Mouse (Mus musculus): ENCODE measurements around the gene Atad2b. TPM values are rescaled to one million over a fixed set of nuclear protein-coding genes. Genes with fewer than 3 reads are reported as not detected.

The Atad2b gene
- polyA plus RNA-seq, 1 experiment from 2014 or later, result 21.8 TPM

GRCm38 (mm10) chr12:4917805-4918591 is 845 bp downstream of the Atad2b start:
- peak; percentile 74 for ATAC-seq (ENCODE audit: low FRiP score, low TSS enrichment)
- Histone ChIP-seq H3K9ac (ENCODE audit: low read depth, low read length) (peak overlapping the region; percentile 99), H3K9me3 (ENCODE audit: control insufficient read depth, low read length) (no peaks in the 10 kb centered on the region), H3K36me3 (ENCODE audit: control insufficient read depth, insufficient read depth, low read length) (no peaks in the 10 kb centered on the region), H3K27me3 (ENCODE audit: control insufficient read depth, insufficient read depth, low read length) (no peaks in the 10 kb centered on the region), H3K4me1 (ENCODE audit: control insufficient read depth, insufficient read depth, low read length) (no peaks in the 10 kb centered on the region), H3K4me3 (ENCODE audit: low read length) (peak overlapping the region; percentile 66), H3K27ac (ENCODE audit: low read depth, low read length) (peak overlapping the region; percentile 96), H3K4me2 (replicated peaks; ENCODE audit: low read depth, low read length) (peak overlapping the region; percentile 67)
- WGBS, result under 1% methylated on average over 42 of the region's 48 CpGs

GRCm38 (mm10) chr12:4928197-4928596 is 11.0 kb downstream of the Atad2b start:
- Histone ChIP-seq H3K27ac (ENCODE audit: low read depth, low read length) (no peak overlapping the region), H3K4me1 (ENCODE audit: control insufficient read depth, insufficient read depth, low read length) (no peaks in the 10 kb centered on the region), H3K4me2 (replicated peaks; ENCODE audit: low read depth, low read length) (no peak overlapping the region), H3K9me3 (ENCODE audit: control insufficient read depth, low read length) (no peaks in the 10 kb centered on the region), H3K27me3 (ENCODE audit: control insufficient read depth, insufficient read depth, low read length) (no peaks in the 10 kb centered on the region), H3K4me3 (ENCODE audit: low read length) (no peak overlapping the region), H3K36me3 (ENCODE audit: control insufficient read depth, insufficient read depth, low read length) (no peaks in the 10 kb centered on the region), H3K9ac (ENCODE audit: low read depth, low read length) (no peak overlapping the region)
- WGBS, result 92% methylated on average over 2 of the region's 2 CpGs
- no peak for ATAC-seq (ENCODE audit: low FRiP score, low TSS enrichment)

GRCm38 (mm10) chr12:4930820-4931548 is 13.8 kb downstream of the Atad2b start:
- ATAC-seq (ENCODE audit: low FRiP score, low TSS enrichment), result no peak
- Histone ChIP-seq H3K9ac (ENCODE audit: low read depth, low read length) (no peak overlapping the region), H3K27me3 (ENCODE audit: control insufficient read depth, insufficient read depth, low read length) (no peaks in the 10 kb centered on the region), H3K4me3 (ENCODE audit: low read length) (no peak overlapping the region), H3K4me2 (replicated peaks; ENCODE audit: low read depth, low read length) (no peak overlapping the region), H3K9me3 (ENCODE audit: control insufficient read depth, low read length) (no peaks in the 10 kb centered on the region), H3K4me1 (ENCODE audit: control insufficient read depth, insufficient read depth, low read length) (no peaks in the 10 kb centered on the region), H3K27ac (ENCODE audit: low read depth, low read length) (no peak overlapping the region), H3K36me3 (ENCODE audit: control insufficient read depth, insufficient read depth, low read length) (no peaks in the 10 kb centered on the region)
- 93% methylated on average over 3 of the region's 3 CpGs for WGBS

DNA sequence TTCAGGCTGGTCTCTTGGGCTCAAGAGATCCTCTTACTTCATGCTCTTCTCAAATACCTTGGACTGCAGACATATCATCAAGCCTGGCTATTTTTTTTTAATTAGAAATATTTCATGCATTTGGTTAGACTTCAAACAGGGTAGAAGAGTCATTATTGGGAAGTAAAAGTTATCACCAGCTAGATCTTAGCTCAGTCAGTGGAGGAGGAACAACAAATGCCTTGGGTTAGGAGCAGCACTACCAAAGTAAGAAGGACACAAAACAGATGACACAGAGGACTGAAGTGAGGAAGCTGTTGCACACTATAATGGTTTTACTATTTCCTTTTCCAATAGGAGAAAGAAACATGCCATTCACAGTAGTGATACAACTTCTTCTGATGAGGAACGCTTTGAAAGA is 35.1 kb downstream of the Atad2b start:
- Histone ChIP-seq H3K4me3 (ENCODE audit: low read length) (no peak overlapping the region), H3K27me3 (ENCODE audit: control insufficient read depth, insufficient read depth, low read length) (no peaks in the 10 kb centered on the region), H3K4me2 (replicated peaks; ENCODE audit: low read depth, low read length) (no peak overlapping the region), H3K4me1 (ENCODE audit: control insufficient read depth, insufficient read depth, low read length) (no peaks in the 10 kb centered on the region), H3K9ac (ENCODE audit: low read depth, low read length) (no peak overlapping the region), H3K36me3 (ENCODE audit: control insufficient read depth, insufficient read depth, low read length) (peaks cover 63% of the 10 kb centered on the region), H3K27ac (ENCODE audit: low read depth, low read length) (no peak overlapping the region), H3K9me3 (ENCODE audit: control insufficient read depth, low read length) (no peaks in the 10 kb centered on the region)
- 95% methylated on average over 1 of the region's 1 CpGs for WGBS
- ATAC-seq (ENCODE audit: low FRiP score, low TSS enrichment), result no peak

- H3K4me3 ChIP-seq (ENCODE audit: low read length), result no peak overlapping the region
- no peak for ATAC-seq (ENCODE audit: low FRiP score, low TSS enrichment)
- H3K4me2 ChIP-seq (replicated peaks; ENCODE audit: low read depth, low read length), result no peak overlapping the region
- H3K36me3 ChIP-seq (ENCODE audit: control insufficient read depth, insufficient read depth, low read length), result peaks cover 61% of the 10 kb centered on the region
- WGBS, result 79% methylated on average over 4 of the region's 4 CpGs
- no peaks in the 10 kb centered on the region for H3K4me1 ChIP-seq (ENCODE audit: control insufficient read depth, insufficient read depth, low read length)
- no peaks in the 10 kb centered on the region for H3K9me3 ChIP-seq (ENCODE audit: control insufficient read depth, low read length)
- H3K9ac ChIP-seq (ENCODE audit: low read depth, low read length), result no peak overlapping the region
- H3K27me3 ChIP-seq (ENCODE audit: control insufficient read depth, insufficient read depth, low read length), result no peaks in the 10 kb centered on the region
- no peak overlapping the region for H3K27ac ChIP-seq (ENCODE audit: low read depth, low read length)
Observed at GRCm38 (mm10) chr12:4953156-4953555, 36.0 kb downstream of the Atad2b start.

DNA sequence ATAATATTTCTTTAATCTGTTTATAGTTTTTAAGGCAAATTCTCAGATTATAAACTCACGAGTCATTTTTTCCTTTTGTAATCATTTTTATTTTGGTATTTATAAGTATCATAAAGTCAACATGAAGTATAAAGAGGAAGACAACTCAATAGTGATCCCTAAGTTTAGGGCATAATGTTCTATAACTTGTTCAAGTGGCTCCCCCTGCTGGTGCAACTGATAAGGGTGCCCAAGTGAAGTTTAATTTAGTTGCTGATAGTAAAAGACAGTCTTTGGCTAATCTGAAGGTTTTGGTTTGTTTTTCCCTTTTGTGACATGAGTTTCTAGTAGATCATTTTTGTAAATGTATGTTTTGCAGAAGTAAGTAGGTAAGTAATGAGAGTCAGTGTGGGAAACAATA is 55.8 kb downstream of the Atad2b start:
- Histone ChIP-seq H3K27me3 (ENCODE audit: control insufficient read depth, insufficient read depth, low read length) (no peaks in the 10 kb centered on the region), H3K9me3 (ENCODE audit: control insufficient read depth, low read length) (no peaks in the 10 kb centered on the region), H3K4me3 (ENCODE audit: low read length) (no peak overlapping the region), H3K4me1 (ENCODE audit: control insufficient read depth, insufficient read depth, low read length) (no peaks in the 10 kb centered on the region), H3K36me3 (ENCODE audit: control insufficient read depth, insufficient read depth, low read length) (peaks cover 28% of the 10 kb centered on the region), H3K9ac (ENCODE audit: low read depth, low read length) (no peak overlapping the region), H3K27ac (ENCODE audit: low read depth, low read length) (no peak overlapping the region), H3K4me2 (replicated peaks; ENCODE audit: low read depth, low read length) (no peak overlapping the region)
- WGBS, result 44% methylated on average over 1 of the region's 1 CpGs
- ATAC-seq (ENCODE audit: low FRiP score, low TSS enrichment), result no peak

DNA sequence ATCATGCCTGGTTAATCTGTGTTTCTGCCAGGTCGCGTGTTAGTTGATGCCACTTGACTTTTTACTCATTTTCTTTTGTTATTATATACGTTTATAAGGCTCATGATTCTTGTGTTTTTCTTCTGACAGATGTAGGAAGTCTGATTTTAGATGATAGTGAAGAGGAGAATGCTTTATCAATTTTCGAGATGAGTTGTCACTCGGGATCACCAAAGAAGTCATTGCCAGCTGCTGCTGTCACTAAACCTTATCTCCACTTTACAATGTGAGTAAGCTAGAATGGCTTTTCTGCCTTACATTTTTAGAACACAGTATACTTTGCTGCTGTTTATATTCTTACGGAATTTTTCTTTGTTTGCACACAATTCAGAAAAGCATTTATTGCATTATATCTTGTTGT is 61.2 kb downstream of the Atad2b start:
- no peaks in the 10 kb centered on the region for H3K9me3 ChIP-seq (ENCODE audit: control insufficient read depth, low read length)
- WGBS, result 93% methylated on average over 6 of the region's 6 CpGs

GRCm38 (mm10) chr12:4996981-4997380 is 79.8 kb downstream of the Atad2b start:
- H3K36me3 ChIP-seq (ENCODE audit: control insufficient read depth, insufficient read depth, low read length), result 0 out of 2 replicates have a peak, but pooled peaks cover 4% of the 10 kb centered on the region
- H3K27me3 ChIP-seq (ENCODE audit: control insufficient read depth, insufficient read depth, low read length), result no peaks in the 10 kb centered on the region
- H3K4me3 ChIP-seq (ENCODE audit: low read length), result no peak overlapping the region
- no peaks in the 10 kb centered on the region for H3K9me3 ChIP-seq (ENCODE audit: control insufficient read depth, low read length)
- no peak for ATAC-seq (ENCODE audit: low FRiP score, low TSS enrichment)
- no peaks in the 10 kb centered on the region for H3K4me1 ChIP-seq (ENCODE audit: control insufficient read depth, insufficient read depth, low read length)
- no peak overlapping the region for H3K9ac ChIP-seq (ENCODE audit: low read depth, low read length)
- no peak overlapping the region for H3K4me2 ChIP-seq (replicated peaks; ENCODE audit: low read depth, low read length)
- H3K27ac ChIP-seq (ENCODE audit: low read depth, low read length), result no peak overlapping the region

More for the DNA sequence above, 61.2 kb downstream of the Atad2b start:
- Histone ChIP-seq H3K9ac (ENCODE audit: low read depth, low read length) (no peak overlapping the region), H3K4me2 (replicated peaks; ENCODE audit: low read depth, low read length) (no peak overlapping the region), H3K27me3 (ENCODE audit: control insufficient read depth, insufficient read depth, low read length) (no peaks in the 10 kb centered on the region), H3K27ac (ENCODE audit: low read depth, low read length) (no peak overlapping the region), H3K4me3 (ENCODE audit: low read length) (no peak overlapping the region), H3K4me1 (ENCODE audit: control insufficient read depth, insufficient read depth, low read length) (no peaks in the 10 kb centered on the region), H3K36me3 (ENCODE audit: control insufficient read depth, insufficient read depth, low read length) (peaks cover 43% of the 10 kb centered on the region)
- ATAC-seq (ENCODE audit: low FRiP score, low TSS enrichment), result no peak

DNA sequence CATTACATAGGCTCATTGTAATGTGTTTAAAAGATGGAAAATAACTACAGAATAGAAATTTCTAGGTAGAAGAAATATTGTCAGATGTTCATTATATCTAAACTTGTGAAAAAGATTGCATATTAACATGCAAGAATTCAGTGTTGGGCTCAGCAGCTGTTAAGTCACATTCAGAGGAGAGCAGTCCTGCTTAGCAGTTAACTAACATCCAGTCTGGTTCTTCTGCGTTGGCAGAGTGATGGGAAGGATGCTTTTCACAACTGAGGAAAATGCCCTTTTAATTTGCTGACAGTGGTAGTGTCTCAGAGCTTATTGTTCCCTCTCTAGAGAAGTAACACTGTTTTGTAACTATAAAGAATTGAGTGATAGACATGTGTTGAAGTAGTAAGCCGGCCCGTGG is 88.2 kb downstream of the Atad2b start:
- Histone ChIP-seq H3K4me1 (ENCODE audit: control insufficient read depth, insufficient read depth, low read length) (no peaks in the 10 kb centered on the region), H3K4me3 (ENCODE audit: low read length) (no peak overlapping the region), H3K27me3 (ENCODE audit: control insufficient read depth, insufficient read depth, low read length) (no peaks in the 10 kb centered on the region), H3K4me2 (replicated peaks; ENCODE audit: low read depth, low read length) (no peak overlapping the region), H3K9ac (ENCODE audit: low read depth, low read length) (no peak overlapping the region), H3K27ac (ENCODE audit: low read depth, low read length) (no peak overlapping the region), H3K36me3 (ENCODE audit: control insufficient read depth, insufficient read depth, low read length) (peaks cover 9% of the 10 kb centered on the region; the same call in 1 of the 2 replicates), H3K9me3 (ENCODE audit: control insufficient read depth, low read length) (no peaks in the 10 kb centered on the region)
- 98% methylated on average over 3 of the region's 3 CpGs for WGBS
- no peak for ATAC-seq (ENCODE audit: low FRiP score, low TSS enrichment)

All from kidney, embryonic 14.5 days (tissue).